8 mouse cellular contexts compared by ENCODE assay signal in genomic region chr9:57502911-57503621, GRCm38 (mm10). TPM values are rescaled to one million over a fixed set of nuclear protein-coding genes. Genes with fewer than 3 reads are reported as not detected.
A peak's percentile ranks its signal among the peaks of the same experiment; 100 is the strongest.
DNase-seq lines count a peak whose midpoint lies in the region; ATAC-seq lines count a peak whose summit lies in the region.

No protein-coding gene starts in this region.

- WGBS in intestine, embryonic 16.5 days = 4% methylated on average over 23 of the region's 23 CpGs
- WGBS in neural tube, embryonic 14.5 days = 2% methylated on average over 23 of the region's 23 CpGs

- peak overlapping the region; percentile 55; the same call in 1 of the 2 replicates for H3K9ac ChIP-seq in intestine, embryonic 16.5 days (ENCODE audit: low read depth, low read length)
- H3K9ac ChIP-seq in neural tube, embryonic 14.5 days (replicated peaks; ENCODE audit: low read depth, low read length) = peak overlapping the region; percentile 18

- peak overlapping the region; percentile 89 for H3K4me2 ChIP-seq in intestine, embryonic 16.5 days (ENCODE audit: low read depth, low read length)
- H3K4me2 ChIP-seq in neural tube, embryonic 14.5 days (ENCODE audit: low read depth, low read length) = peak overlapping the region; percentile 89

- H3K9me3 ChIP-seq in intestine, embryonic 16.5 days (ENCODE audit: control insufficient read depth, low read length) = no peaks in the 10 kb centered on the region
- no peaks in the 10 kb centered on the region for H3K9me3 ChIP-seq in neural tube, embryonic 14.5 days (ENCODE audit: control insufficient read depth, low read length)

- H3K27me3 ChIP-seq in intestine, embryonic 16.5 days (replicated peaks; ENCODE audit: control insufficient read depth, insufficient read depth, low read length) = peaks cover 56% of the 10 kb centered on the region
- H3K27me3 ChIP-seq in neural tube, embryonic 14.5 days (ENCODE audit: control insufficient read depth, insufficient read depth, low read length) = peaks cover 12% of the 10 kb centered on the region; the same call in 1 of the 2 replicates

- 0 out of 2 replicates have a peak, but pooled peaks have one; percentile 2 for ATAC-seq in intestine, embryonic 16.5 days
- no peak for ATAC-seq in neural tube, embryonic 14.5 days (ENCODE audit: low read depth)

- no peaks in the 10 kb centered on the region for H3K36me3 ChIP-seq in intestine, embryonic 16.5 days (ENCODE audit: control insufficient read depth, insufficient read depth, low read length)
- H3K36me3 ChIP-seq in neural tube, embryonic 14.5 days (ENCODE audit: control insufficient read depth, insufficient read depth, low read length) = no peaks in the 10 kb centered on the region

- H3K4me3 ChIP-seq in intestine, embryonic 16.5 days (ENCODE audit: low read length) = peak overlapping the region; percentile 54
- H3K4me3 ChIP-seq in neural tube, embryonic 14.5 days (ENCODE audit: low read depth, low read length) = peak overlapping the region; percentile 37

- H3K27ac ChIP-seq in intestine, embryonic 16.5 days (ENCODE audit: low read length) = no peak overlapping the region
- peak overlapping the region; percentile 86; the same call in 1 of the 2 replicates for H3K27ac ChIP-seq in neural tube, embryonic 14.5 days (ENCODE audit: low read depth, low read length)

- H3K4me1 ChIP-seq in intestine, embryonic 16.5 days (ENCODE audit: control insufficient read depth, insufficient read depth, low read length) = peaks cover 29% of the 10 kb centered on the region
- H3K4me1 ChIP-seq in neural tube, embryonic 14.5 days (ENCODE audit: control insufficient read depth, insufficient read depth, low read length) = peaks cover 64% of the 10 kb centered on the region

- DNase-seq in adrenal gland, postnatal 14 days = peak; percentile 35
- DNase-seq in adrenal gland, adult 18-20 months (ENCODE audit: low spot score in 2 of 2) = no peak
- peak; percentile 58 for DNase-seq in testis, postnatal 10 days (ENCODE audit: low spot score)
- DNase-seq in testis, postnatal 14 days (ENCODE audit: low spot score) = no peak
- DNase-seq in cerebellum, postnatal 36 days = no peak
- no peak for DNase-seq in retina, embryonic 14.5 days (ENCODE audit: low spot score)

RNA-seq across cellular contexts. Expression of gene Rpp25, which starts 0.8 kb away (rescaled TPM):
- total RNA-seq in adrenal gland, postnatal 14 days (2021) = 2.2 and 2.7 TPM in 2 replicates
- total RNA-seq in adrenal gland, adult 18-20 months (2021) = 1 to 10 TPM; 1.2 to 1.7 TPM
- polyA plus RNA-seq in intestine, embryonic 16.5 days (2015; fragmentation: Nextera tagmentation; extraction: Ambion mirVana) = 6.3 and 6.8 TPM in 2 replicates
- 21.5 and 25.8 TPM in 2 replicates for polyA plus RNA-seq in neural tube, embryonic 14.5 days (2014; fragmentation: Nextera tagmentation; extraction: Ambion mirVana)

RNA-seq across cellular contexts. Expression of gene Cox5a, which starts 18.0 kb away (rescaled TPM):
- total RNA-seq in adrenal gland, postnatal 14 days (2021) = 1,056 and 1,152 TPM in 2 replicates
- 100 to 1,000 TPM; 514 to 860 TPM for total RNA-seq in adrenal gland, adult 18-20 months (2021)
- 980 and 987 TPM in 2 replicates for polyA plus RNA-seq in intestine, embryonic 16.5 days (2015; fragmentation: Nextera tagmentation; extraction: Ambion mirVana)
- polyA plus RNA-seq in neural tube, embryonic 14.5 days (2014; fragmentation: Nextera tagmentation; extraction: Ambion mirVana) = 936 and 1,022 TPM in 2 replicates

RNA-seq across cellular contexts. Expression of gene Fam219b, which starts 34.3 kb away (rescaled TPM):
- 17.5 and 19.1 TPM in 2 replicates for total RNA-seq in adrenal gland, postnatal 14 days (2021)
- total RNA-seq in adrenal gland, adult 18-20 months (2021) = 10 to 100 TPM; 21.4 to 26.4 TPM
- 13.6 and 13.7 TPM in 2 replicates for polyA plus RNA-seq in intestine, embryonic 16.5 days (2015; fragmentation: Nextera tagmentation; extraction: Ambion mirVana)
- polyA plus RNA-seq in neural tube, embryonic 14.5 days (2014; fragmentation: Nextera tagmentation; extraction: Ambion mirVana) = 23.7 and 24.0 TPM in 2 replicates

RNA-seq across cellular contexts. Expression of gene Scamp5, which starts 35.2 kb away (rescaled TPM):
- total RNA-seq in adrenal gland, postnatal 14 days (2021) = 11.0 and 13.1 TPM in 2 replicates
- total RNA-seq in adrenal gland, adult 18-20 months (2021) = 10 to 100 TPM in 1 of 2 experiments, 1 to 10 TPM in 1; 7.5 to 13.7 TPM
- 15.2 and 16.2 TPM in 2 replicates for polyA plus RNA-seq in intestine, embryonic 16.5 days (2015; fragmentation: Nextera tagmentation; extraction: Ambion mirVana)
- polyA plus RNA-seq in neural tube, embryonic 14.5 days (2014; fragmentation: Nextera tagmentation; extraction: Ambion mirVana) = 61.3 and 73.7 TPM in 2 replicates

RNA-seq across cellular contexts. Expression of gene Mpi, which starts 49.5 kb away (rescaled TPM):
- total RNA-seq in adrenal gland, postnatal 14 days (2021) = 35.8 and 38.6 TPM in 2 replicates
- 10 to 100 TPM; 34.7 to 36.8 TPM for total RNA-seq in adrenal gland, adult 18-20 months (2021)
- 58.4 and 59.4 TPM in 2 replicates for polyA plus RNA-seq in intestine, embryonic 16.5 days (2015; fragmentation: Nextera tagmentation; extraction: Ambion mirVana)
- polyA plus RNA-seq in neural tube, embryonic 14.5 days (2014; fragmentation: Nextera tagmentation; extraction: Ambion mirVana) = 60.7 and 62.1 TPM in 2 replicates

Comparison
In these comparisons a context has a peak if more than half of its experiments do, and no peak if none do; other contexts are left out.
1. DNase-seq: peak in adrenal gland, postnatal 14 days (single experiment) and testis, postnatal 10 days (single experiment); none in adrenal gland, adult 18-20 months (0 of 2), testis, postnatal 14 days (single experiment), cerebellum, postnatal 36 days (0 of 2) and retina, embryonic 14.5 days (single experiment).